Mouse (Mus musculus) spleen, adult 2 months (tissue): ENCODE data around the gene Vmn1r86.

Experiments
- CTCF ChIP-seq: fragments of 200-500 bp; IDR thresholded peaks from 2 replicates; pipeline ENCODE4 v1.5.1; 2011; ENCODE audit warnings: mild to moderate bottlenecking, inconsistent platforms; ENCODE audit not compliant: insufficient read depth, insufficient read length, insufficient replicate concordance; ENCODE audit errors: extremely low read depth
- POLR2A ChIP-seq: fragments of 200-500 bp; IDR thresholded peaks from 2 replicates; pipeline ENCODE4 v1.6.1; 2011; ENCODE audit warnings: low read depth, low read length, inconsistent platforms

- TF ChIP-seq CTCF: no peak
- no peak for TF ChIP-seq POLR2A
Observed at GRCm38 (mm10) chr7:13059536-13059935, 60.2 kb downstream of the Vmn1r86 start.
